Mouse (Mus musculus) ES-Bruce4 (cell line): ENCODE data around the gene Sh3bgr. TPM values are rescaled to one million over a fixed set of nuclear protein-coding genes. Genes with fewer than 3 reads are reported as not detected.

Experiments used
- H3K27ac ChIP-seq: 2 replicates; pipeline ENCODE4 v1.5.1; 2012; ENCODE audit warnings: low read length, inconsistent platforms; ENCODE audit not compliant: insufficient read depth
- H3K27me3 ChIP-seq: 2 replicates; pipeline ENCODE4 v1.6.1; 2012; ENCODE audit warnings: mild to moderate bottlenecking, low read length, inconsistent platforms; ENCODE audit not compliant: control insufficient read depth, poor library complexity, insufficient read depth, severe bottlenecking
- H3K36me3 ChIP-seq: 2 replicates; pipeline ENCODE4 v1.6.1; 2012; ENCODE audit warnings: inconsistent platforms, mild to moderate bottlenecking, low read length, moderate library complexity; ENCODE audit not compliant: control insufficient read depth, poor library complexity, insufficient read depth, severe bottlenecking
- H3K4me1 ChIP-seq: one replicate; pipeline ENCODE4 v1.8.1; 2011; ENCODE audit warnings: low read length; ENCODE audit not compliant: control insufficient read depth, insufficient read depth
- H3K4me3 ChIP-seq: 2 replicates; pipeline ENCODE4 v1.5.1; 2011; ENCODE audit warnings: low read depth, mild to moderate bottlenecking, low read length
- H3K9ac ChIP-seq: 2 replicates; pipeline ENCODE4 v1.6.1; 2012; ENCODE audit warnings: low read depth, mild to moderate bottlenecking, inconsistent platforms; ENCODE audit not compliant: poor library complexity, severe bottlenecking
- H3K9me3 ChIP-seq: replicated peaks from 2 replicates; pipeline ENCODE4 v1.6.1; 2012; ENCODE audit warnings: mild to moderate bottlenecking, low read length, inconsistent platforms; ENCODE audit not compliant: control insufficient read depth, poor library complexity, insufficient read depth, severe bottlenecking
- CTCF ChIP-seq: IDR thresholded peaks from one replicate; pipeline ENCODE4 v1.8.1; 2011; ENCODE audit warnings: low read depth, low read length
- EP300 ChIP-seq: IDR thresholded peaks from 2 replicates; pipeline ENCODE4 v1.6.1; 2011; ENCODE audit warnings: low read depth, low read length; ENCODE audit not compliant: insufficient read depth
- POLR2A ChIP-seq: IDR thresholded peaks from one replicate; pipeline ENCODE4 v1.8.1; 2011; ENCODE audit warnings: low read length; ENCODE audit not compliant: insufficient read depth
- polyA plus RNA-seq: library from polyadenylated mRNA; stranded (reverse); fragments of >200 nt; gene quantifications from 2 replicates; pipeline ENCODE4 v1.2.4, GENCODE M21; 2011; ENCODE audit warnings: low read depth; ENCODE audit not compliant: missing spikeins, insufficient read depth, insufficient read length

Sh3bgr gene
- polyA plus RNA-seq, 1 experiment, result 1.6 TPM

GRCm38 (mm10) chr16:96258429-96258828, 58.2 kb downstream of the Sh3bgr start:
- Histone ChIP-seq H3K9me3 (no peaks in the 10 kb centered on the region), H3K27ac (no peak overlapping the region), H3K27me3 (no peaks in the 10 kb centered on the region), H3K36me3 (no peaks in the 10 kb centered on the region), H3K4me3 (no peak overlapping the region), H3K9ac (no peak overlapping the region), H3K4me1 (no peaks in the 10 kb centered on the region)
- TF ChIP-seq POLR2A (no peak), EP300 (no peak), CTCF (no peak)

- no peaks in the 10 kb centered on the region for H3K27me3 ChIP-seq
- no peaks in the 10 kb centered on the region for H3K36me3 ChIP-seq
- H3K9ac ChIP-seq, result no peak overlapping the region
- H3K4me1 ChIP-seq, result no peaks in the 10 kb centered on the region
- TF ChIP-seq POLR2A, result no peak
- no peak for TF ChIP-seq CTCF
- TF ChIP-seq EP300, result no peak
- H3K4me3 ChIP-seq, result no peak overlapping the region
- H3K9me3 ChIP-seq, result no peaks in the 10 kb centered on the region
- H3K27ac ChIP-seq, result no peak overlapping the region
Measured at GRCm38 (mm10) chr16:96271736-96272135, 71.5 kb downstream of the Sh3bgr start.

GRCm38 (mm10) chr16:96272929-96273619, 72.8 kb downstream of the Sh3bgr start:
- TF ChIP-seq POLR2A (no peak), EP300 (no peak), CTCF (no peak)
- no peaks in the 10 kb centered on the region for H3K27me3 ChIP-seq

GRCm38 (mm10) chr16:96276596-96276995, 76.3 kb downstream of the Sh3bgr start:
- no peaks in the 10 kb centered on the region for H3K27me3 ChIP-seq

More at GRCm38 (mm10) chr16:96272929-96273619, 72.8 kb downstream of the Sh3bgr start:
- H3K9ac ChIP-seq, result no peak overlapping the region
- H3K27ac ChIP-seq, result no peak overlapping the region
- no peaks in the 10 kb centered on the region for H3K36me3 ChIP-seq
- H3K4me3 ChIP-seq, result no peak overlapping the region
- no peaks in the 10 kb centered on the region for H3K4me1 ChIP-seq
- H3K9me3 ChIP-seq, result no peaks in the 10 kb centered on the region

More at GRCm38 (mm10) chr16:96276596-96276995, 76.3 kb downstream of the Sh3bgr start:
- Histone ChIP-seq H3K4me1 (no peaks in the 10 kb centered on the region), H3K36me3 (no peaks in the 10 kb centered on the region), H3K4me3 (no peak overlapping the region), H3K27ac (no peak overlapping the region), H3K9ac (no peak overlapping the region), H3K9me3 (no peaks in the 10 kb centered on the region)
- TF ChIP-seq EP300 (no peak), CTCF (no peak), POLR2A (no peak)

Other genes starting within 250 kb of the Sh3bgr start
- gene Psmg1, start 209.5 kb upstream of the Sh3bgr start, polyA plus RNA-seq, result 94.9 and 97.2 TPM in 2 replicates
- 184 and 200 TPM in 2 replicates for gene Brwd1, start 117.9 kb upstream of the Sh3bgr start, polyA plus RNA-seq
- 284 and 309 TPM in 2 replicates for gene Hmgn1, start 72.7 kb upstream of the Sh3bgr start, polyA plus RNA-seq
- gene Wrb, start 55.0 kb upstream of the Sh3bgr start, polyA plus RNA-seq, result 23.2 and 24.0 TPM in 2 replicates
- 0.25 TPM in 1 of 2 replicates, not detected in the other for gene Lca5l, start 8.2 kb upstream of the Sh3bgr start, polyA plus RNA-seq
- gene B3galt5, start 35.4 kb downstream of the Sh3bgr start, polyA plus RNA-seq, result not detected in 2 replicates
- not detected in 2 replicates for gene Itgb2l, start 243.2 kb downstream of the Sh3bgr start, polyA plus RNA-seq